In genomic region chr16:91232470-91233240, GRCm38 (mm10) we compare ENCODE assay signal across 19 mouse cellular contexts. TPM values are rescaled to one million over a fixed set of nuclear protein-coding genes. Genes with fewer than 3 reads are reported as not detected.
A peak's percentile ranks its signal among the peaks of the same experiment; 100 is the strongest.
DNase-seq lines count a peak whose midpoint lies in the region; ATAC-seq and TF ChIP-seq lines count a peak whose summit lies in the region.
"Had no signal": no experiment of that assay in that cellular context is flagged by ENCODE, and none has a peak within 500 bp of the region (broad histone marks: within the 10 kb centered on the region; RNA-seq: fewer than 3 reads in every experiment).

No protein-coding gene starts in this region.

- no peaks in the 10 kb centered on the region for H3K27me3 ChIP-seq in ES-Bruce4 (ENCODE audit: control insufficient read depth, insufficient read depth, low read length, poor library complexity, severe bottlenecking)
- peaks cover 99% of the 10 kb centered on the region for H3K27me3 ChIP-seq in embryonic facial prominence, embryonic 14.5 days (replicated peaks; ENCODE audit: control insufficient read depth, insufficient read depth, low read length)
- H3K27me3 ChIP-seq in hindbrain, embryonic 13.5 days: peaks cover 99% of the 10 kb centered on the region
- H3K27me3 ChIP-seq in midbrain, embryonic 11.5 days (ENCODE audit: control insufficient read depth, insufficient read depth, low read length): peaks cover 82% of the 10 kb centered on the region

- no peak for TF ChIP-seq CTCF in ES-Bruce4 (IDR thresholded peaks at IDR 0.05; ENCODE audit: low read depth, low read length)

- H3K4me3 ChIP-seq in ES-Bruce4 (ENCODE audit: low read depth, low read length): peak overlapping the region; percentile 39
- peak overlapping the region; percentile 3; the same call in 1 of the 2 replicates for H3K4me3 ChIP-seq in embryonic facial prominence, embryonic 14.5 days (ENCODE audit: low read depth, low read length)
- H3K4me3 ChIP-seq in hindbrain, embryonic 13.5 days: no peak overlapping the region
- no peak overlapping the region for H3K4me3 ChIP-seq in midbrain, embryonic 11.5 days (ENCODE audit: low read depth, low read length)
- H3K4me3 ChIP-seq: heart, embryonic 10.5 days; neural tube, embryonic 13.5 days had no signal

- peak overlapping the region; percentile 68 for H3K9ac ChIP-seq in ES-Bruce4 (ENCODE audit: low read depth, poor library complexity, severe bottlenecking)
- H3K9ac ChIP-seq in embryonic facial prominence, embryonic 14.5 days (ENCODE audit: low read depth, low read length): no peak overlapping the region
- H3K9ac ChIP-seq in hindbrain, embryonic 13.5 days: no peak overlapping the region
- H3K9ac ChIP-seq in midbrain, embryonic 11.5 days (ENCODE audit: low read length): no peak overlapping the region
- H3K9ac ChIP-seq: neural tube, embryonic 13.5 days had no signal

- TF ChIP-seq EP300 in ES-Bruce4 (IDR thresholded peaks at IDR 0.05; ENCODE audit: insufficient read depth, low read depth, low read length): no peak

- DNase-seq in embryonic facial prominence, embryonic 14.5 days (ENCODE audit: low spot score): no peak
- peak; percentile 95 for DNase-seq in midbrain, embryonic 11.5 days (ENCODE audit: low spot score, missing footprints)
- no peak for DNase-seq in kidney, adult 11 months
- no peak for DNase-seq in spleen, adult 18-20 months
- no peak for DNase-seq in thymus, postnatal 10 days (ENCODE audit: low spot score in 2 of 2)
- DNase-seq: adrenal gland, postnatal 10 days; kidney, postnatal 14 days; layer of hippocampus, postnatal 36 days; liver; right cerebral cortex, adult 18-20 months had no signal

- ATAC-seq in embryonic facial prominence, embryonic 14.5 days (ENCODE audit: low read depth): no peak
- ATAC-seq in hindbrain, embryonic 13.5 days (ENCODE audit: low FRiP score): no peak
- no peak for ATAC-seq in midbrain, embryonic 11.5 days (ENCODE audit: low FRiP score)
- ATAC-seq: CD4-positive, CD25-positive, alpha-beta regulatory T cell, adult 4 months; Patski had no signal

- no peak for TF ChIP-seq POLR2A in ES-Bruce4 (IDR thresholded peaks at IDR 0.05; ENCODE audit: insufficient read depth, low read length)

- peaks cover 15% of the 10 kb centered on the region; the same call in 1 of the 2 replicates for H3K36me3 ChIP-seq in ES-Bruce4 (ENCODE audit: control insufficient read depth, insufficient read depth, low read length, poor library complexity, severe bottlenecking)
- no peaks in the 10 kb centered on the region for H3K36me3 ChIP-seq in embryonic facial prominence, embryonic 14.5 days (ENCODE audit: control insufficient read depth, insufficient read depth, low read length)
- H3K36me3 ChIP-seq in hindbrain, embryonic 13.5 days: no peaks in the 10 kb centered on the region
- no peaks in the 10 kb centered on the region for H3K36me3 ChIP-seq in midbrain, embryonic 11.5 days (ENCODE audit: control insufficient read depth, insufficient read depth, low read length)
- H3K36me3 ChIP-seq: heart, embryonic 10.5 days; neural tube, embryonic 13.5 days had no signal

- H3K4me2 ChIP-seq in embryonic facial prominence, embryonic 14.5 days (ENCODE audit: low read depth, low read length): no peak overlapping the region
- peak overlapping the region; percentile 6; the same call in 1 of the 2 replicates for H3K4me2 ChIP-seq in hindbrain, embryonic 13.5 days
- H3K4me2 ChIP-seq in midbrain, embryonic 11.5 days: no peak overlapping the region
- H3K4me2 ChIP-seq: neural tube, embryonic 13.5 days had no signal

- WGBS in embryonic facial prominence, embryonic 14.5 days: 2% methylated on average over 25 of the region's 25 CpGs
- WGBS in hindbrain, embryonic 13.5 days: 3% methylated on average over 25 of the region's 25 CpGs
- 2% methylated on average over 25 of the region's 25 CpGs for WGBS in midbrain, embryonic 11.5 days

- peaks cover 7% of the 10 kb centered on the region for H3K4me1 ChIP-seq in ES-Bruce4 (ENCODE audit: control insufficient read depth, insufficient read depth, low read length)
- no peaks in the 10 kb centered on the region for H3K4me1 ChIP-seq in embryonic facial prominence, embryonic 14.5 days (ENCODE audit: control insufficient read depth, insufficient read depth, low read length)
- H3K4me1 ChIP-seq in hindbrain, embryonic 13.5 days (replicated peaks): peaks cover 6% of the 10 kb centered on the region
- H3K4me1 ChIP-seq in midbrain, embryonic 11.5 days (ENCODE audit: control insufficient read depth, insufficient read depth, low read length): peaks cover 4% of the 10 kb centered on the region; the same call in 1 of the 2 replicates

- no peaks in the 10 kb centered on the region for H3K9me3 ChIP-seq in ES-Bruce4 (replicated peaks; ENCODE audit: control insufficient read depth, insufficient read depth, low read length, poor library complexity, severe bottlenecking)
- no peaks in the 10 kb centered on the region for H3K9me3 ChIP-seq in embryonic facial prominence, embryonic 14.5 days (ENCODE audit: control insufficient read depth, low read length)
- no peaks in the 10 kb centered on the region for H3K9me3 ChIP-seq in hindbrain, embryonic 13.5 days
- no peaks in the 10 kb centered on the region for H3K9me3 ChIP-seq in midbrain, embryonic 11.5 days (ENCODE audit: control insufficient read depth, low read length)
- H3K9me3 ChIP-seq: heart, embryonic 10.5 days; neural tube, embryonic 13.5 days had no signal

- no peak overlapping the region for H3K27ac ChIP-seq in ES-Bruce4 (ENCODE audit: insufficient read depth, low read length)
- H3K27ac ChIP-seq in embryonic facial prominence, embryonic 14.5 days (replicated peaks; ENCODE audit: low read depth, low read length): no peak overlapping the region
- no peak overlapping the region for H3K27ac ChIP-seq in hindbrain, embryonic 13.5 days
- H3K27ac ChIP-seq in midbrain, embryonic 11.5 days (ENCODE audit: low read depth, low read length): no peak overlapping the region
- H3K27ac ChIP-seq: heart, embryonic 10.5 days; macrophage; neural tube, embryonic 13.5 days had no signal

RNA-seq across cellular contexts. Expression of gene Olig2, which starts 7.4 kb away (rescaled TPM):
- 25.8 and 26.2 TPM in 2 replicates for polyA plus RNA-seq in ES-Bruce4 (2011; ENCODE audit: insufficient read depth, insufficient read length, low read depth, missing spikeins)
- polyA plus RNA-seq in embryonic facial prominence, embryonic 14.5 days (2014; fragmentation: Nextera tagmentation; extraction: Ambion mirVana): 1.1 and 1.3 TPM in 2 replicates
- polyA plus RNA-seq in hindbrain, embryonic 13.5 days (2015; fragmentation: Nextera tagmentation; extraction: Ambion mirVana): 4.0 and 4.4 TPM in 2 replicates
- polyA plus RNA-seq in midbrain, embryonic 11.5 days (2014; fragmentation: Nextera tagmentation; extraction: Ambion mirVana): 6.8 and 7.5 TPM in 2 replicates
- polyA plus RNA-seq: CD4-positive, CD25-positive, alpha-beta regulatory T cell, adult 4 months; heart, embryonic 10.5 days; macrophage; Patski; stomach, embryonic 14.5 days; urinary bladder, adult 2 months had no signal

RNA-seq across cellular contexts. Expression of gene Olig1, which starts 36.9 kb away (rescaled TPM):
- 43.8 and 44.3 TPM in 2 replicates for polyA plus RNA-seq in ES-Bruce4 (2011; ENCODE audit: insufficient read depth, insufficient read length, low read depth, missing spikeins)
- polyA plus RNA-seq in embryonic facial prominence, embryonic 14.5 days (2014; fragmentation: Nextera tagmentation; extraction: Ambion mirVana): 4.1 and 4.2 TPM in 2 replicates
- polyA plus RNA-seq in hindbrain, embryonic 13.5 days (2015; fragmentation: Nextera tagmentation; extraction: Ambion mirVana): 21.4 and 29.2 TPM in 2 replicates
- 2.8 and 3.2 TPM in 2 replicates for polyA plus RNA-seq in midbrain, embryonic 11.5 days (2014; fragmentation: Nextera tagmentation; extraction: Ambion mirVana)
- polyA plus RNA-seq: CD4-positive, CD25-positive, alpha-beta regulatory T cell, adult 4 months; macrophage; Patski; stomach, embryonic 14.5 days had no signal

Comparison
In these comparisons a context has a peak if more than half of its experiments do, and no peak if none do; other contexts are left out.
1. H3K4me3 ChIP-seq: peak in ES-Bruce4 (single experiment) and embryonic facial prominence, embryonic 14.5 days (single experiment); none in hindbrain, embryonic 13.5 days (single experiment) and midbrain, embryonic 11.5 days (single experiment).